Mouse (Mus musculus): ENCODE data around the gene Cdpf1.
"Not testable (repeated sequence)": the region's sequence is repeated elsewhere in the genome, so short reads cannot be mapped to it uniquely, and the experiment has no call there.

Gene Cdpf1

GRCm38 (mm10) chr15:85808434-85808833 is 3.1 kb downstream of the Cdpf1 start:
- DNase-seq (ENCODE audit: low read depth, low spot score) = no peak

- no peak for DNase-seq (ENCODE audit: low read depth, low spot score)
These were observed 3.5 kb downstream of the Cdpf1 start for GRCm38 (mm10) chr15:85808031-85808430.

- DNase-seq (ENCODE audit: low read depth, low spot score) = no peak
These were observed 4.1 kb downstream of the Cdpf1 start for GRCm38 (mm10) chr15:85807404-85807803.

- no peak for DNase-seq (ENCODE audit: low read depth, low spot score)
These were observed 4.6 kb downstream of the Cdpf1 start for GRCm38 (mm10) chr15:85806886-85807285.

GRCm38 (mm10) chr15:85802931-85803330 is 8.6 kb downstream of the Cdpf1 start:
- no peak for DNase-seq (ENCODE audit: low read depth, low spot score)

GRCm38 (mm10) chr15:85798676-85799075 is 12.8 kb downstream of the Cdpf1 start:
- no peak for DNase-seq (ENCODE audit: low read depth, low spot score)

GRCm38 (mm10) chr15:85795516-85795915 is 16.0 kb downstream of the Cdpf1 start:
- DNase-seq (ENCODE audit: low read depth, low spot score) = peak; percentile 89

GRCm38 (mm10) chr15:85792819-85793218 is 18.7 kb downstream of the Cdpf1 start:
- no peak for DNase-seq (ENCODE audit: low read depth, low spot score)

GRCm38 (mm10) chr15:85791449-85791848 is 20.0 kb downstream of the Cdpf1 start:
- DNase-seq (ENCODE audit: low read depth, low spot score) = no peak

GRCm38 (mm10) chr15:85788633-85789032 is 22.9 kb downstream of the Cdpf1 start:
- DNase-seq (ENCODE audit: low read depth, low spot score) = no peak

GRCm38 (mm10) chr15:85788051-85788450 is 23.4 kb downstream of the Cdpf1 start:
- DNase-seq (ENCODE audit: low read depth, low spot score) = no peak

- DNase-seq (ENCODE audit: low read depth, low spot score) = no peak
These were observed 24.0 kb downstream of the Cdpf1 start for GRCm38 (mm10) chr15:85787482-85787881.

GRCm38 (mm10) chr15:85786711-85787110 is 24.8 kb downstream of the Cdpf1 start:
- DNase-seq (ENCODE audit: low read depth, low spot score) = no peak

- no peak for DNase-seq (ENCODE audit: low read depth, low spot score)
These were observed 27.2 kb downstream of the Cdpf1 start for GRCm38 (mm10) chr15:85784341-85784740.

- peak; percentile 44 for DNase-seq (ENCODE audit: low read depth, low spot score)
These were observed 28.4 kb downstream of the Cdpf1 start for GRCm38 (mm10) chr15:85783146-85783545.

GRCm38 (mm10) chr15:85778891-85779290 is 32.6 kb downstream of the Cdpf1 start:
- not testable (repeated sequence) for DNase-seq (ENCODE audit: low read depth, low spot score)

- no peak for DNase-seq (ENCODE audit: low read depth, low spot score)
These were observed 34.7 kb downstream of the Cdpf1 start for GRCm38 (mm10) chr15:85776771-85777170.

GRCm38 (mm10) chr15:85776241-85776640 is 35.3 kb downstream of the Cdpf1 start:
- DNase-seq (ENCODE audit: low read depth, low spot score) = no peak

GRCm38 (mm10) chr15:85775001-85775400 is 36.5 kb downstream of the Cdpf1 start:
- DNase-seq (ENCODE audit: low read depth, low spot score) = no peak

- DNase-seq (ENCODE audit: low read depth, low spot score) = no peak
These were observed 37.1 kb downstream of the Cdpf1 start for GRCm38 (mm10) chr15:85774419-85774818.

- no peak for DNase-seq (ENCODE audit: low read depth, low spot score)
These were observed 39.3 kb downstream of the Cdpf1 start for GRCm38 (mm10) chr15:85772146-85772740.

- DNase-seq (ENCODE audit: low read depth, low spot score) = no peak
These were observed 40.0 kb downstream of the Cdpf1 start for GRCm38 (mm10) chr15:85771306-85772121.

GRCm38 (mm10) chr15:85768991-85769390 is 42.5 kb downstream of the Cdpf1 start:
- DNase-seq (ENCODE audit: low read depth, low spot score) = no peak
